Mouse (Mus musculus) ES-E14 (cell line): ENCODE data around the gene Otulin. TPM values are rescaled to one million over a fixed set of nuclear protein-coding genes. Genes with fewer than 3 reads are reported as not detected.

Experiments used
- DNase-seq: peaks from one replicate; pipeline ENCODE4 v3.0.0-alpha.2; 2013; ENCODE audit warnings: low read depth, low spot score
- H3K27ac ChIP-seq: 2 replicates; pipeline ENCODE4 v1.5.1; 2012; ENCODE audit warnings: low read depth, mild to moderate bottlenecking, low read length, moderate library complexity, mixed read lengths; ENCODE audit not compliant: poor library complexity, insufficient read depth, severe bottlenecking
- H3K36me3 ChIP-seq: 2 replicates; pipeline ENCODE4 v1.6.1; 2012; ENCODE audit warnings: mild to moderate bottlenecking, low read length, moderate library complexity, mixed read lengths; ENCODE audit not compliant: control insufficient read depth, poor library complexity, insufficient read depth, severe bottlenecking
- H3K4me1 ChIP-seq, 2 experiments: fragments of 150-350 bp in 1 of 2; sonication (generic) in 1 of 2; 2 replicates each; pipeline ENCODE4 v1.6.1; 2012; ENCODE audit warnings: low read length in 2 of 2, mild to moderate bottlenecking in 1 of 2, mixed read lengths in 1 of 2; ENCODE audit not compliant: control insufficient read depth in 2 of 2, insufficient read depth in 2 of 2, poor library complexity in 1 of 2
- H3K4me3 ChIP-seq, 2 experiments: fragments of 150-350 bp in 1 of 2; sonication (generic) in 1 of 2; 2 replicates each; pipeline ENCODE4 v1.5.1; 2012; ENCODE audit warnings: low read length in 2 of 2, low read depth in 1 of 2, mild to moderate bottlenecking in 1 of 2, mixed read lengths in 1 of 2; ENCODE audit not compliant: insufficient read depth in 1 of 2, poor library complexity in 1 of 2, severe bottlenecking in 1 of 2
- H3K9ac ChIP-seq: 2 replicates; pipeline ENCODE4 v1.6.1; 2012; ENCODE audit warnings: low read depth, mild to moderate bottlenecking, low read length, mixed read lengths; ENCODE audit not compliant: poor library complexity, insufficient read depth, severe bottlenecking
- H3K9me3 ChIP-seq: fragments of 150-350 bp; sonication (generic); 2 replicates; pipeline ENCODE4 v1.6.1; 2012; ENCODE audit warnings: low read depth, mild to moderate bottlenecking, low read length; ENCODE audit not compliant: control insufficient read depth, insufficient read depth
- CHD2 ChIP-seq: IDR thresholded peaks from 2 replicates; pipeline ENCODE4 v1.6.1; 2014; ENCODE audit warnings: mild to moderate bottlenecking, low read depth, low read length, inconsistent platforms
- HCFC1 ChIP-seq: IDR thresholded peaks from 2 replicates; pipeline ENCODE4 v1.6.1; 2012; ENCODE audit warnings: low read length, inconsistent platforms, borderline replicate concordance; ENCODE audit not compliant: insufficient read depth
- MAFK ChIP-seq: IDR thresholded peaks from 2 replicates; pipeline ENCODE4 v1.6.1; 2014; ENCODE audit warnings: mild to moderate bottlenecking, low read depth, low read length, inconsistent platforms; ENCODE audit not compliant: insufficient read depth
- ZC3H11A ChIP-seq: IDR thresholded peaks from 2 replicates; pipeline ENCODE4 v1.6.1; 2012; ENCODE audit warnings: low read depth, mild to moderate bottlenecking, inconsistent platforms, low read length, borderline replicate concordance
- ZNF384 ChIP-seq: IDR thresholded peaks from 2 replicates; pipeline ENCODE4 v1.6.1; 2012; ENCODE audit warnings: low read depth, low read length, inconsistent platforms
- in situ Hi-C, 2 experiments: fragments of 600-800 bp; cut with MboI; formaldehyde crosslinking; loops; one replicate each; pipeline ENCODE4 v1.15.1; 2025; ENCODE audit warnings: low sequenced_read_pairs in 2 of 2, inconsistent platforms in 1 of 2; ENCODE audit not compliant: unreplicated experiment in 2 of 2
- total RNA-seq: library from RNA; depleted of rRNA; stranded (reverse); fragments of 300-350 nt; gene quantifications from 2 replicates; pipeline ENCODE4 v1.2.3, GENCODE M21; 2012

Gene Otulin
- total RNA-seq, 1 experiment = 28.0 TPM

GRCm38 (mm10) chr15:27642895-27643294 is 12.4 kb upstream of the Otulin start:
- H3K36me3 ChIP-seq = no peaks in the 10 kb centered on the region
- no peaks in the 10 kb centered on the region; a peak in 1 of 4 replicates for H3K4me1 ChIP-seq
- TF ChIP-seq MAFK (no peak), CHD2 (no peak), ZNF384 (no peak), HCFC1 (no peak), ZC3H11A (no peak)
- no peak for DNase-seq
- in situ Hi-C loops = no loop called here
- H3K27ac ChIP-seq = no peak overlapping the region
- H3K9ac ChIP-seq = no peak overlapping the region
- H3K4me3 ChIP-seq = no peak overlapping the region
- H3K9me3 ChIP-seq = no peaks in the 10 kb centered on the region

DNA sequence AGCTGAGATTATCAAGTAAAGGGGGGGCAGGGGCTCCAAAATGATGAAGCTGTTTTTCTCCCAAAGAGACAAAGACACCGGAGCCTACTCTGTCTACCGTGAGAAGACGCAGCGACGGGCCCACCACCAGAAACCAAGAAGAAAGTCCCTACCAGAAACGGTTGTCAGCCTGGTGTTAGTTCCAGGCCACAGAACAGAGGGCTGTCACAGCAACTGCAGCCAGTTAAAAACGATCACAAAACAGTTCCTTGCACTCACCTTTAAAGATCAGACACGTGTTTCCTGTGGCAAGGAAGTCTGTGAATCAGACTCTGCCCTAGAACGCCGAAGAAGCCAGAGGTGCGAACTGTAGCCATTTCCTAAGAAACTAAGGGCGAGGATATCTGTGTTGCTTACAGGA is 10.7 kb upstream of the Otulin start:
- DNase-seq = no peak
- in situ Hi-C loops = no loop called here

GRCm38 (mm10) chr15:27633941-27634900 is 3.7 kb upstream of the Otulin start:
- Histone ChIP-seq H3K9ac (no peak overlapping the region), H3K36me3 (no peaks in the 10 kb centered on the region), H3K4me3 (no peak overlapping the region), H3K4me1 (peaks cover 0 to 5% of the 10 kb centered on the region in 2 experiments; a peak in 1 of 4 replicates), H3K9me3 (no peaks in the 10 kb centered on the region), H3K27ac (no peak overlapping the region)
- TF ChIP-seq HCFC1 = no peak
- in situ Hi-C loops = no loop called here
- DNase-seq = no peak

More for the DNA sequence above, 10.7 kb upstream of the Otulin start:
- no peak overlapping the region for H3K9ac ChIP-seq
- TF ChIP-seq HCFC1 (no peak), ZNF384 (no peak), MAFK (no peak), ZC3H11A (no peak), CHD2 (no peak)
- H3K9me3 ChIP-seq = no peaks in the 10 kb centered on the region
- H3K4me1 ChIP-seq = no peaks in the 10 kb centered on the region; a peak in 1 of 4 replicates
- H3K27ac ChIP-seq = no peak overlapping the region
- no peaks in the 10 kb centered on the region for H3K36me3 ChIP-seq
- no peak overlapping the region for H3K4me3 ChIP-seq

DNA sequence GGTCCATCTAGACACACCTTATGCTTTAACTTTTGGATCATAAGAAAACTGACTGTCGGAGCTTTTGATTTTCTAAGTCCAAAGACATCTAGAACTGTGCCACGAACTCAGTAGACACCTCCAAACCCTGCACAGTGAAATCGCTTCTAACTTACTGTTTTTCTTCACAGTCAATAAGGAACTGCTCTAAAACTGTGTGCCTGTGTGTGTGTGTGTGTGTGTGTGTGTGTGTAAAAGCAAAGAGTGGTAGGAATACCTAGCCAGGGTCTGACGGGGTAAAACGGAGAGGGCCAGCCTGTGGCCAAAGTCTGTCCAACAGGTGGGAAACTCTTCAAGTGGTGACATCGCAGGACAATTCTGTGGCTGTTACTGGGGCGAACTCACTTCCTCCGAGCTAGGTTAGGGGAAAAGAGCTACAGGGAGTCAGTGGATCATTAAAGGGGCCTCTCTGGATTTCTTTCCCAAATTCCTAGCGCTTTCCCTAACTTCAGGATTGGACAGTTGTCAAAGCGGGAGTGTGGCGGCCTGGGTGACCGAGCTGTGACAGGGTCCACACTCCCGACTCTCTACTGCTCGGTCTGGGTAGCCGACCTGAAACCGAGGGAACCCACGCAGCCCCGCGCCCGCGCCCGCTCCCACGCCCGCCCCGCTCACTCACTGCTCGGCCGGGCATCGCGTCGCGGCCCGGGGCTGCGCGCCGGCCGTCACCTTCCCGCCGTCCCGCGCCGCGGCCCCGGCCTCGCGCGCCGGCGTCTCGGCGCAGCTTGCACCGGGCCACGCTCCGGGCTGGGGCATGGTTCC is 493 bp downstream of the Otulin start:
- DNase-seq = no peak
- Histone ChIP-seq H3K4me1 (peaks cover 0 to 14% of the 10 kb centered on the region in 2 experiments; a peak in 1 of 4 replicates), H3K9me3 (no peaks in the 10 kb centered on the region), H3K27ac (no peak overlapping the region), H3K36me3 (peaks cover 4% of the 10 kb centered on the region; the same call in 1 of the 2 replicates), H3K9ac (peak overlapping the region; percentile 91), H3K4me3 (peak overlapping the region; percentile 82 to 95)
- in situ Hi-C loops = no loop called here
- no peak for TF ChIP-seq HCFC1
- no peak for TF ChIP-seq MAFK
- TF ChIP-seq ZC3H11A = no peak
- no peak for TF ChIP-seq ZNF384
- TF ChIP-seq CHD2 = no peak
